Mouse (Mus musculus) cerebellum, adult (tissue): ENCODE data around the gene Deaf1.
"Not testable (repeated sequence)": the region's sequence is repeated elsewhere in the genome, so short reads cannot be mapped to it uniquely, and the experiment has no call there.

ENCODE experiments used
- ATAC-seq: cut with Nextera tagmentation; 2 replicates; pipeline ENCODE4 v1.9.2; 2017; ENCODE audit warnings: mild to moderate bottlenecking, moderate library complexity, mixed read lengths; ENCODE audit not compliant: insufficient number of reproducible peaks, low FRiP score, low TSS enrichment

The Deaf1 gene

GRCm38 (mm10) chr7:141268466-141269272, 58.8 kb downstream of the Deaf1 start:
- no peak for ATAC-seq

GRCm38 (mm10) chr7:141265739-141266561, 61.5 kb downstream of the Deaf1 start, which contains the start of gene Irf7:
Gene Irf7 (minus strand): TSS chr7:141266481.
- peak; percentile 59; the same call in 1 of the 2 replicates for ATAC-seq

- ATAC-seq, result no peak
Observed at GRCm38 (mm10) chr7:141265411-141265738, 62.1 kb downstream of the Deaf1 start.

DNA sequence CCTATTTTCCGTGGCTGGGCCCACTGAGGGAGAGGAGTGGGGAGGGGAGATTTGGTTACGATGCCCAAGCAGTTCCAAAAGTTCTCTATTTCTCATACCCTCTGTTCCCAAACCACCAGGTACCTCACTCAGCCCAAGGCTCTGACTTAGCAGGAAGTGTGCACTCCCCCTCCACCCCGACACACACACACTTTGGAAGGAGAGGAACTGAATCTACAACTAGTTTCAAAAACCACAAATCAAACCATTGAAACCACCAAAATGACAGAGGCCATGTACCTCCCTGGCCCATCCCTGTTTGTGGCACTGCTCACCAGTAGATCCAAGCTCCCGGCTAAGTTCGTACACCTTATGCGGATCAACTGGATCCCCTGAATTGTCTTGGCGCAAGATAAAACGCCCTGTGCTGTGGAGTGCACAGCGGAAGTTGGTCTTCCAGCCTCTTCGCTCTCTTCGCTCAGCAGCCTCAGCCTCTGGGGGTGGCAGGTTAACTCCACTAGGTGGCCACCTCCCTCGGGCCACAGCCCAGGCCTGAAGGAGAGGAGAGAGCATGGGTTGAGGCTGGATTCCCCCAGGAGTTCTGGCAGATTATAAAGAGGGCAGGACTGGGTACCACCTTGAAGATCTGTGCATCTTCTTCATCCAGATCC, 62.6 kb downstream of the Deaf1 start:
- peak; percentile 41; the same call in 1 of the 2 replicates for ATAC-seq

- ATAC-seq, result no peak
Observed at GRCm38 (mm10) chr7:141264041-141264700, 63.3 kb downstream of the Deaf1 start.

GRCm38 (mm10) chr7:141263640-141264039, 63.9 kb downstream of the Deaf1 start:
- ATAC-seq, result no peak

- no peak for ATAC-seq
Observed at GRCm38 (mm10) chr7:141261480-141261879, 66.0 kb downstream of the Deaf1 start.

GRCm38 (mm10) chr7:141256159-141256558, 71.3 kb downstream of the Deaf1 start:
- ATAC-seq, result no peak

DNA sequence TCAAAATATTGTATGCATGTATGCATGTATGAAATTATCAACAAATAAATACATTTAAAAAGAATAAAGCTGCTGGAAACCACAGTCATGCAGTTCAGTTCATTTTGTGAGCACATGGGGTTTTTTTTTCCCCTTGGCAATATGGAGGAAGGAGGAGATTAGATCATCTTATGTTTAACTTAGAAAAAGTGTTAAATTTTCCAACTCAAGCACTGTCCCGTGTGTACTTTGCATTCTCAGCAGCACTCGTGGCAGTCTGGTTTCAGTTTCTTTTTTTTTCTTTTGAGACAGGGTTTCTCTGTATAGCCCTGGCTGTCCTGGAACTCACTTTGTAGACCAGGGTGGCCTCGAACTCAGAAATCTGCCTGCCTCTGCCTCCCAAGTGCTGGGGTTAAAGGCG, 77.0 kb downstream of the Deaf1 start:
- not testable (repeated sequence) for ATAC-seq
